Mouse (Mus musculus) liver, adult 2 months (tissue): ENCODE results near the gene Ccnd1.

Experiments
- CTCF ChIP-seq: fragments of 200-500 bp; IDR thresholded peaks from 2 replicates; pipeline ENCODE4 v1.5.1; 2011; ENCODE audit warnings: low read depth, low read length, control low read depth
- POLR2A ChIP-seq: fragments of 200-500 bp; IDR thresholded peaks from 2 replicates; pipeline ENCODE4 v1.6.1; 2011; ENCODE audit warnings: low read length, control low read depth; ENCODE audit not compliant: insufficient read depth; ENCODE audit errors: extremely low read depth

DNA sequence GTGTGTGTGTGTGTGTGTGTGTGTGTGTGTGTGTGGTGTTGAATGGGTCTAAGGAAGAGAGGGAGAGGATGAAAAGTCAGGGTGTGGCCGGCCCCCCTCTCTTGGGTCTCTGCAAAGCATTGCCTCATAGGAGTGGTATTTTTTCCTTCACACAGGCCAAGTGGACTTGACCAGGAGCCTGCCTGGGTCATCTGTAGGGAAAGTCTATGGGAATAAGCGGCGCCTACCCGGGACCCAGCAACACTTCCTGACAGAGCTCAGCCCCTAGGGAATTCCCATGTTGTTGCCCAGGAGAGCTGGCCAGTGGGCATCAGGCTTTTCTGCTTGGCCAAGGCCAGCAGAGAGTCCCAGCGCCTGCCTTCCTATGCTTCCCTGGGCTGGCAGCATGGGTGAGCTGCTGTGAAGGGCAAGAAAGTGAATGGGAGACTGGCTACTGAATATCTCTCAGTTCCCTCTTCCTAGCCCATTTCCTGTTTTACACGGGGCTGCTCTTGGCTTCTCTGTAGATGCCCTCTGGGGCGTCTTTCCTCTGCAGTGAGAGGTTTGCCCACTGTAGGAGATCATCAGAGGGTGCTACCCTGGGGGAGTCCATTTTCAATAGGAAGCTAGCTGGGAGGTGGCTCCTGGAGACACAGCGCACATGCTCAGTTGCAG lies 41.8 kb upstream of the Ccnd1 start:
- no peak for TF ChIP-seq CTCF
- no peak for TF ChIP-seq POLR2A
